Mouse (Mus musculus) MEL (cell line): ENCODE measurements around the gene Dlgap1. TPM values are rescaled to one million over a fixed set of nuclear protein-coding genes. Genes with fewer than 3 reads are reported as not detected.

Experiments
- DNase-seq: peaks from one replicate; pipeline ENCODE4 v3.0.0; 2011; ENCODE audit warnings: low read depth, low spot score
- H3K27ac ChIP-seq: 2 replicates; pipeline ENCODE4 v1.5.1; 2012; ENCODE audit warnings: low read depth, mild to moderate bottlenecking, control low read depth, low read length, moderate library complexity; ENCODE audit not compliant: control insufficient read depth
- H3K27me3 ChIP-seq, 2 experiments: fragments of 150-350 bp in 1 of 2; sonication (generic) in 1 of 2; 2 replicates each; pipeline ENCODE4 v1.6.1; 2012; ENCODE audit warnings: low read length in 2 of 2, mild to moderate bottlenecking in 2 of 2, improper control_type of control experiment in 1 of 2, moderate library complexity in 1 of 2; ENCODE audit not compliant: insufficient read depth in 2 of 2, control insufficient read depth in 1 of 2
- H3K36me3 ChIP-seq, 2 experiments: 2 replicates each; pipeline ENCODE4 v1.6.1; 2012 to 2014; ENCODE audit warnings: low read length in 2 of 2, improper control_type of control experiment in 1 of 2, inconsistent platforms in 1 of 2, mild to moderate bottlenecking in 1 of 2; ENCODE audit not compliant: insufficient read depth in 2 of 2, control insufficient read depth in 1 of 2
- H3K4me1 ChIP-seq, 2 experiments: fragments of 150-350 bp in 1 of 2; sonication (generic) in 1 of 2; 2 replicates each; pipeline ENCODE4 v1.6.1; 2012; ENCODE audit warnings: low read length in 2 of 2, improper control_type of control experiment in 1 of 2, mild to moderate bottlenecking in 1 of 2; ENCODE audit not compliant: insufficient read depth in 2 of 2, control insufficient read depth in 1 of 2
- H3K4me3 ChIP-seq, 2 experiments: fragments of 150-350 bp in 1 of 2; sonication (generic) in 1 of 2; 2 replicates each; pipeline ENCODE4 v1.5.1; 2012; ENCODE audit warnings: low read depth in 2 of 2, low read length in 2 of 2, mild to moderate bottlenecking in 2 of 2, moderate library complexity in 2 of 2, control low read depth in 1 of 2, improper control_type of control experiment in 1 of 2; ENCODE audit not compliant: control insufficient read depth in 1 of 2, insufficient read depth in 1 of 2
- H3K79me2 ChIP-seq: 2 replicates; pipeline ENCODE4 v1.6.1; 2012; ENCODE audit warnings: mild to moderate bottlenecking, low read length, moderate library complexity; ENCODE audit not compliant: control insufficient read depth, poor library complexity, insufficient read depth
- H3K9ac ChIP-seq: 2 replicates; pipeline ENCODE4 v1.6.1; 2012; ENCODE audit warnings: low read depth, mild to moderate bottlenecking, control low read depth, low read length, moderate library complexity; ENCODE audit not compliant: control insufficient read depth, poor library complexity, severe bottlenecking
- H3K9me3 ChIP-seq: fragments of 150-350 bp; sonication (generic); replicated peaks from 2 replicates; pipeline ENCODE4 v1.6.1; 2012; ENCODE audit warnings: mild to moderate bottlenecking, low read length, improper control_type of control experiment, moderate library complexity; ENCODE audit not compliant: insufficient read depth
- BHLHE40 ChIP-seq: IDR thresholded peaks from 2 replicates; pipeline ENCODE4 v1.6.1; 2012; ENCODE audit warnings: low read depth, mild to moderate bottlenecking, inconsistent platforms, low read length, improper control_type of control experiment, borderline replicate concordance
- CHD1 ChIP-seq: IDR thresholded peaks from 2 replicates; pipeline ENCODE4 v1.6.1; 2012; ENCODE audit warnings: low read depth, mild to moderate bottlenecking, inconsistent platforms, low read length, improper control_type of control experiment
- CHD2 ChIP-seq: IDR thresholded peaks from 2 replicates; pipeline ENCODE4 v1.6.1; 2011; ENCODE audit warnings: low read length, improper control_type of control experiment
- CTCF ChIP-seq, 3 experiments: IDR thresholded peaks in 2 of 3; conservative IDR thresholded peaks in 1 of 3; 2 replicates each; pipeline ENCODE4 v1.5.1; 2011 to 2012; ENCODE audit warnings: low read length in 3 of 3, low read depth in 2 of 3, mild to moderate bottlenecking in 2 of 3, improper control_type of control experiment in 1 of 3, inconsistent platforms in 1 of 3, mixed read lengths in 1 of 3, moderate library complexity in 1 of 3; ENCODE audit not compliant: control insufficient read depth in 1 of 3, insufficient read depth in 1 of 3, poor library complexity in 1 of 3, severe bottlenecking in 1 of 3
- E2F4 ChIP-seq: IDR thresholded peaks from 2 replicates; pipeline ENCODE4 v1.6.1; 2011; ENCODE audit warnings: low read depth, low read length, improper control_type of control experiment, borderline replicate concordance
- GABPA ChIP-seq: IDR thresholded peaks from 2 replicates; pipeline ENCODE4 v1.6.1; 2012; ENCODE audit warnings: low read depth, mild to moderate bottlenecking, inconsistent platforms, low read length, improper control_type of control experiment, moderate library complexity
- GATA1 ChIP-seq: IDR thresholded peaks from 2 replicates; pipeline ENCODE4 v1.6.1; 2011; ENCODE audit warnings: low read depth, low read length, improper control_type of control experiment
- KAT2A ChIP-seq: conservative IDR thresholded peaks from 2 replicates; pipeline ENCODE4 v1.6.1; 2012; ENCODE audit warnings: low read depth, low read length, improper control_type of control experiment, inconsistent platforms
- MAFK ChIP-seq: IDR thresholded peaks from 2 replicates; pipeline ENCODE4 v1.6.1; 2011; ENCODE audit warnings: low read depth, mild to moderate bottlenecking, low read length, improper control_type of control experiment, borderline replicate concordance
- MEF2A ChIP-seq: IDR thresholded peaks from 2 replicates; pipeline ENCODE4 v1.6.1; 2014; ENCODE audit warnings: low read depth, mild to moderate bottlenecking, inconsistent platforms, low read length, improper control_type of control experiment; ENCODE audit not compliant: poor library complexity, insufficient replicate concordance, severe bottlenecking; ENCODE audit errors: extremely low read depth
- MXI1 ChIP-seq: IDR thresholded peaks from 2 replicates; pipeline ENCODE4 v1.6.1; 2011; ENCODE audit warnings: mild to moderate bottlenecking, low read depth, low read length, improper control_type of control experiment
- MYB ChIP-seq: IDR thresholded peaks from 2 replicates; pipeline ENCODE4 v1.6.1; 2011; ENCODE audit warnings: mild to moderate bottlenecking, low read depth, low read length, improper control_type of control experiment
- NELFE ChIP-seq: IDR thresholded peaks from 2 replicates; pipeline ENCODE4 v1.6.1; 2011; ENCODE audit warnings: low read depth, low read length, improper control_type of control experiment
- NRF1 ChIP-seq: IDR thresholded peaks from 2 replicates; pipeline ENCODE4 v1.6.1; 2014; ENCODE audit warnings: low read depth, mild to moderate bottlenecking, inconsistent platforms, low read length, improper control_type of control experiment, moderate library complexity; ENCODE audit not compliant: poor library complexity, insufficient read depth, severe bottlenecking
- POLR2A ChIP-seq, 2 experiments: IDR thresholded peaks; 2 replicates each; pipeline ENCODE4 v1.6.1; 2011 to 2012; ENCODE audit warnings: low read length in 2 of 2, mild to moderate bottlenecking in 2 of 2, control low read depth in 1 of 2, improper control_type of control experiment in 1 of 2, low read depth in 1 of 2, moderate library complexity in 1 of 2; ENCODE audit not compliant: control insufficient read depth in 1 of 2, insufficient read depth in 1 of 2, poor library complexity in 1 of 2
- POLR2AphosphoS2 ChIP-seq: IDR thresholded peaks from 2 replicates; pipeline ENCODE4 v1.6.1; 2011; ENCODE audit warnings: low read length, improper control_type of control experiment
- RAD21 ChIP-seq: IDR thresholded peaks from 2 replicates; pipeline ENCODE4 v1.6.1; 2011; ENCODE audit warnings: mild to moderate bottlenecking, low read depth, low read length, improper control_type of control experiment
- RCOR1 ChIP-seq: IDR thresholded peaks from 2 replicates; pipeline ENCODE4 v1.6.1; 2012; ENCODE audit warnings: low read depth, mild to moderate bottlenecking, inconsistent platforms, low read length, improper control_type of control experiment
- SMC3 ChIP-seq: IDR thresholded peaks from 2 replicates; pipeline ENCODE4 v1.6.1; 2011; ENCODE audit warnings: low read depth, low read length, improper control_type of control experiment
- UBTF ChIP-seq: IDR thresholded peaks from 2 replicates; pipeline ENCODE4 v1.6.1; 2012; ENCODE audit warnings: low read depth, mild to moderate bottlenecking, inconsistent platforms, low read length, improper control_type of control experiment, moderate library complexity, borderline replicate concordance; ENCODE audit not compliant: insufficient read depth
- USF1 ChIP-seq: IDR thresholded peaks from 2 replicates; pipeline ENCODE4 v1.6.1; 2014; ENCODE audit warnings: low read depth, mild to moderate bottlenecking, inconsistent platforms, low read length, improper control_type of control experiment, moderate library complexity
- USF2 ChIP-seq, 2 experiments: IDR thresholded peaks; 2 replicates each; pipeline ENCODE4 v1.6.1; 2011 to 2012; ENCODE audit warnings: improper control_type of control experiment in 2 of 2, low read length in 2 of 2, borderline replicate concordance in 1 of 2, inconsistent platforms in 1 of 2, low read depth in 1 of 2, mild to moderate bottlenecking in 1 of 2; ENCODE audit not compliant: insufficient read depth in 1 of 2
- ZC3H11A ChIP-seq: IDR thresholded peaks from 2 replicates; pipeline ENCODE4 v1.6.1; 2012; ENCODE audit warnings: low read depth, mild to moderate bottlenecking, inconsistent platforms, low read length, improper control_type of control experiment
- polyA plus RNA-seq, 2 experiments: library from polyadenylated mRNA; stranded (reverse) in 1 of 2; unstranded in 1 of 2; fragments of >175 nt in 1 of 2; fragments of >200 nt in 1 of 2; gene quantifications; 2 replicates each; pipeline versions ENCODE4 v1.2.1 to v1.2.4; 2012; ENCODE audit warnings: low replicate concordance in 2 of 2, low read depth in 1 of 2; ENCODE audit not compliant: insufficient read length in 2 of 2, insufficient read depth in 1 of 2, missing spikeins in 1 of 2
- total RNA-seq: library from RNA; depleted of rRNA; stranded (reverse); fragments of 300-350 nt; gene quantifications from 2 replicates; pipeline ENCODE4 v1.2.3, GENCODE M21; 2012

The Dlgap1 gene
- total and polyA plus RNA-seq, 3 experiments: 0.06 TPM; not detected in 2

- no peak overlapping the region for H3K27ac ChIP-seq
- TF ChIP-seq POLR2AphosphoS2: no peak
- TF ChIP-seq CHD1: no peak
- no peak for TF ChIP-seq POLR2A (IDR thresholded peaks at IDR 0.05; ENCODE audit: control insufficient read depth in 1 of 2, insufficient read depth in 1 of 2, low read depth in 1 of 2, low read length in 2 of 2, poor library complexity in 1 of 2)
- no peak for TF ChIP-seq SMC3
- TF ChIP-seq CHD2: no peak
- TF ChIP-seq E2F4: no peak
- TF ChIP-seq RAD21: no peak
- TF ChIP-seq CTCF (IDR thresholded peaks at IDR 0.05 in 2 of 3, conservative IDR thresholded peaks at IDR 0.05 in 1 of 3; ENCODE audit: control insufficient read depth in 1 of 3, insufficient read depth in 1 of 3, low read depth in 2 of 3, low read length in 3 of 3, poor library complexity in 1 of 3, severe bottlenecking in 1 of 3): no peak
- no peak for TF ChIP-seq GATA1
- TF ChIP-seq USF1: no peak
- TF ChIP-seq, all 39 proteins: peak for 0
- H3K9me3 ChIP-seq: no peaks in the 10 kb centered on the region
- no peak overlapping the region for H3K4me3 ChIP-seq
- no peaks in the 10 kb centered on the region for H3K27me3 ChIP-seq
- no peaks in the 10 kb centered on the region for H3K79me2 ChIP-seq
- no peak for DNase-seq
- no peaks in the 10 kb centered on the region for H3K36me3 ChIP-seq
- H3K9ac ChIP-seq: no peak overlapping the region
- H3K4me1 ChIP-seq: no peaks in the 10 kb centered on the region
Observed at GRCm38 (mm10) chr17:70561547-70561946, 592.7 kb downstream of the Dlgap1 start.

- H3K27ac ChIP-seq: no peak overlapping the region
- no peaks in the 10 kb centered on the region for H3K9me3 ChIP-seq
- no peak for DNase-seq
- no peaks in the 10 kb centered on the region; a peak in 1 of 4 replicates for H3K27me3 ChIP-seq
- no peaks in the 10 kb centered on the region for H3K79me2 ChIP-seq
- TF ChIP-seq MXI1 (no peak), USF1 (no peak), KAT2A (no peak)
- H3K36me3 ChIP-seq: no peaks in the 10 kb centered on the region
- no peak overlapping the region for H3K9ac ChIP-seq
- no peaks in the 10 kb centered on the region for H3K4me1 ChIP-seq
- H3K4me3 ChIP-seq: no peak overlapping the region
Observed at GRCm38 (mm10) chr17:70570848-70571247, 602.0 kb downstream of the Dlgap1 start.

DNA sequence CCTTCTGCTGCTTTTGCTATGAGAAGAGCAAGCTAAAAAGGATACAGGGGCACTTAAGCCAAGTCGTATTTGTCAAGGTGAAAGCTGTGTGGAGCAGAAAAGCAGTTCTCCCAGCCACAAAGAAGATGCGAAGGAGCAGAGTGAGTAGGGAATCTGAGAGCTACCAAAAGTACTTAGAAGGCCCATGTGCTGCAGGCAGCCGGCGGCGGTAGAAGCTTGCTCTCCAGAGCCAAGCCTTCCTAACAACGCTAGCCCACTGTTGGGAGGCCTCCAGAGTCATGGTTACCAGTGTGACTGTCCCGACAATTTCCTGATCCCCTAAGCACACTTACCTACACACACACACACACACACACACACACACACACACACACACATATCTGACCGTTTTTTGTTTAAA is 614.2 kb downstream of the Dlgap1 start:
- no peaks in the 10 kb centered on the region; a peak in 1 of 4 replicates for H3K27me3 ChIP-seq
- TF ChIP-seq KAT2A (no peak), RAD21 (no peak), USF2 (IDR thresholded peaks at IDR 0.05; ENCODE audit: borderline replicate concordance in 1 of 2, insufficient read depth in 1 of 2, low read depth in 1 of 2, low read length in 2 of 2) (no peak), CHD1 (no peak), GABPA (no peak), MYB (no peak), NELFE (no peak), ZC3H11A (no peak), MXI1 (no peak), BHLHE40 (no peak), NRF1 (no peak), UBTF (no peak), SMC3 (no peak), MAFK (no peak), MEF2A (no peak), RCOR1 (no peak), GATA1 (no peak)
- TF ChIP-seq, all 39 proteins: peak for 0
- Histone ChIP-seq H3K79me2 (no peaks in the 10 kb centered on the region), H3K9ac (no peak overlapping the region), H3K9me3 (no peaks in the 10 kb centered on the region), H3K27ac (no peak overlapping the region), H3K36me3 (no peaks in the 10 kb centered on the region), H3K4me1 (no peaks in the 10 kb centered on the region), H3K4me3 (no peak overlapping the region)
- DNase-seq: no peak
